ENCODE assay signal across 27 mouse cellular contexts in genomic region chr11:96383381-96383780, GRCm38 (mm10). TPM values are rescaled to one million over a fixed set of nuclear protein-coding genes. Genes with fewer than 3 reads are reported as not detected.
DNase-seq lines count a peak whose midpoint lies in the region; ATAC-seq and TF ChIP-seq lines count a peak whose summit lies in the region.
"Had no signal": no experiment of that assay in that cellular context is flagged by ENCODE, and none has a peak within 500 bp of the region (broad histone marks: within the 10 kb centered on the region; RNA-seq: fewer than 3 reads in every experiment).

No protein-coding gene starts in this region.

- 47% methylated on average over 5 of the region's 5 CpGs for WGBS in embryonic facial prominence, embryonic 14.5 days
- WGBS in embryonic facial prominence, embryonic 10.5 days = 71% methylated on average over 5 of the region's 5 CpGs
- WGBS in kidney, embryonic 15.5 days = 71% methylated on average over 5 of the region's 5 CpGs
- 57% methylated on average over 5 of the region's 5 CpGs for WGBS in kidney, adult 2 months
- WGBS in limb, embryonic 15.5 days = 54% methylated on average over 5 of the region's 5 CpGs
- 81% methylated on average over 5 of the region's 5 CpGs for WGBS in limb, embryonic 10.5 days
- 50% methylated on average over 5 of the region's 5 CpGs for WGBS in stomach, embryonic 15.5 days

- H3K4me2 ChIP-seq in embryonic facial prominence, embryonic 14.5 days (ENCODE audit: low read depth, low read length) = no peak overlapping the region
- H3K4me2 ChIP-seq in kidney, embryonic 15.5 days = no peak overlapping the region
- H3K4me2 ChIP-seq in limb, embryonic 15.5 days = no peak overlapping the region
- no peak overlapping the region for H3K4me2 ChIP-seq in stomach, embryonic 15.5 days
- H3K4me2 ChIP-seq: embryonic facial prominence, embryonic 15.5 days; heart, embryonic 11.5 days; hindbrain, embryonic 12.5 days had no signal

- H3K4me3 ChIP-seq in embryonic facial prominence, embryonic 14.5 days (ENCODE audit: low read depth, low read length) = no peak overlapping the region
- H3K4me3 ChIP-seq in embryonic facial prominence, embryonic 10.5 days = no peak overlapping the region
- H3K4me3 ChIP-seq in kidney, embryonic 15.5 days (replicated peaks) = no peak overlapping the region
- no peak overlapping the region for H3K4me3 ChIP-seq in kidney, adult 2 months (ENCODE audit: insufficient read depth, low read depth, low read length)
- H3K4me3 ChIP-seq in limb, embryonic 15.5 days = no peak overlapping the region
- H3K4me3 ChIP-seq in limb, embryonic 10.5 days = no peak overlapping the region
- H3K4me3 ChIP-seq in stomach, embryonic 15.5 days (replicated peaks) = no peak overlapping the region
- H3K4me3 ChIP-seq: embryonic facial prominence, embryonic 15.5 days; gastrocnemius, adult 2 months; hindbrain, embryonic 12.5 days had no signal

- peak; percentile 58 for DNase-seq in embryonic facial prominence, embryonic 14.5 days (ENCODE audit: low spot score)
- no peak for DNase-seq in embryonic facial prominence, embryonic 10.5 days (ENCODE audit: low spot score)
- DNase-seq in kidney, adult 2 months = no peak
- no peak for DNase-seq in limb, embryonic 10.5 days (ENCODE audit: low spot score)
- DNase-seq in lung, postnatal 4 days = no peak
- DNase-seq: adrenal gland, adult 8-10 months; adrenal gland, postnatal 25 days; cerebellum, adult 11-12 months; cerebellum, adult 8-10 months; cerebellum, postnatal 10 days; cerebellum, postnatal 36 days; embryo, embryonic 11 days; forebrain, postnatal 0 days; gastrocnemius, adult 2 months; gastrocnemius, postnatal 14 days had no signal

- no peak for TF ChIP-seq POLR2A in kidney, adult 2 months (IDR thresholded peaks at IDR 0.05; ENCODE audit: low read depth, low read length)

- no peak for TF ChIP-seq CTCF in kidney, adult 2 months (conservative IDR thresholded peaks at IDR 0.05; ENCODE audit: insufficient read depth, insufficient read length, low read depth, low read length)

- peak; percentile 44; the same call in 1 of the 2 replicates for ATAC-seq in embryonic facial prominence, embryonic 14.5 days (ENCODE audit: low read depth)
- ATAC-seq in kidney, embryonic 15.5 days (replicated peaks; ENCODE audit: low FRiP score) = no peak
- no peak for ATAC-seq in limb, embryonic 15.5 days (ENCODE audit: insufficient number of reproducible peaks, low FRiP score, low TSS enrichment, low read depth)
- no peak for ATAC-seq in stomach, embryonic 15.5 days (ENCODE audit: insufficient read depth, low FRiP score, low read depth)
- ATAC-seq: activated CD4-positive, CD25-positive, alpha-beta regulatory T cell, adult 4 months; forebrain, embryonic 14.5 days; forebrain, postnatal 0 days had no signal

- no peaks in the 10 kb centered on the region for H3K9me3 ChIP-seq in embryonic facial prominence, embryonic 14.5 days (ENCODE audit: control insufficient read depth, low read length)
- no peaks in the 10 kb centered on the region for H3K9me3 ChIP-seq in embryonic facial prominence, embryonic 10.5 days
- no peaks in the 10 kb centered on the region for H3K9me3 ChIP-seq in kidney, embryonic 15.5 days (replicated peaks)
- H3K9me3 ChIP-seq in limb, embryonic 15.5 days = no peaks in the 10 kb centered on the region
- no peaks in the 10 kb centered on the region for H3K9me3 ChIP-seq in limb, embryonic 10.5 days (replicated peaks)
- no peaks in the 10 kb centered on the region for H3K9me3 ChIP-seq in stomach, embryonic 15.5 days
- H3K9me3 ChIP-seq: embryonic facial prominence, embryonic 15.5 days; hindbrain, embryonic 12.5 days had no signal

- no peaks in the 10 kb centered on the region for H3K36me3 ChIP-seq in embryonic facial prominence, embryonic 14.5 days (ENCODE audit: control insufficient read depth, insufficient read depth, low read length)
- H3K36me3 ChIP-seq in embryonic facial prominence, embryonic 10.5 days (replicated peaks) = no peaks in the 10 kb centered on the region
- no peaks in the 10 kb centered on the region for H3K36me3 ChIP-seq in kidney, embryonic 15.5 days
- no peaks in the 10 kb centered on the region for H3K36me3 ChIP-seq in kidney, adult 2 months (ENCODE audit: control insufficient read depth, insufficient read depth, low read length)
- H3K36me3 ChIP-seq in limb, embryonic 15.5 days = no peaks in the 10 kb centered on the region
- H3K36me3 ChIP-seq in limb, embryonic 10.5 days = no peaks in the 10 kb centered on the region
- no peaks in the 10 kb centered on the region for H3K36me3 ChIP-seq in stomach, embryonic 15.5 days
- H3K36me3 ChIP-seq: embryonic facial prominence, embryonic 15.5 days; hindbrain, embryonic 12.5 days had no signal

- no peaks in the 10 kb centered on the region for H3K4me1 ChIP-seq in embryonic facial prominence, embryonic 14.5 days (ENCODE audit: control insufficient read depth, insufficient read depth, low read length)
- no peaks in the 10 kb centered on the region for H3K4me1 ChIP-seq in embryonic facial prominence, embryonic 10.5 days
- peaks cover 11% of the 10 kb centered on the region; the same call in 1 of the 2 replicates for H3K4me1 ChIP-seq in kidney, embryonic 15.5 days
- no peaks in the 10 kb centered on the region for H3K4me1 ChIP-seq in kidney, adult 2 months (ENCODE audit: control insufficient read depth, insufficient read depth, low read length)
- no peaks in the 10 kb centered on the region; the same call in 1 of the 2 replicates for H3K4me1 ChIP-seq in limb, embryonic 15.5 days
- H3K4me1 ChIP-seq in limb, embryonic 10.5 days = no peaks in the 10 kb centered on the region
- H3K4me1 ChIP-seq in stomach, embryonic 15.5 days = no peaks in the 10 kb centered on the region
- H3K4me1 ChIP-seq: hindbrain, embryonic 12.5 days had no signal

- H3K9ac ChIP-seq in embryonic facial prominence, embryonic 14.5 days (ENCODE audit: low read depth, low read length) = no peak overlapping the region
- H3K9ac ChIP-seq in kidney, embryonic 15.5 days = no peak overlapping the region
- H3K9ac ChIP-seq in limb, embryonic 15.5 days = no peak overlapping the region
- H3K9ac ChIP-seq in stomach, embryonic 15.5 days = no peak overlapping the region
- H3K9ac ChIP-seq: embryonic facial prominence, embryonic 15.5 days; forebrain, postnatal 0 days; hindbrain, embryonic 12.5 days had no signal

- H3K27ac ChIP-seq in embryonic facial prominence, embryonic 14.5 days (replicated peaks; ENCODE audit: low read depth, low read length) = no peak overlapping the region
- no peak overlapping the region for H3K27ac ChIP-seq in embryonic facial prominence, embryonic 10.5 days (replicated peaks)
- H3K27ac ChIP-seq in kidney, embryonic 15.5 days = peak overlapping the region; percentile 71
- H3K27ac ChIP-seq in kidney, adult 2 months (ENCODE audit: insufficient read depth, low read depth, low read length) = no peak overlapping the region
- 0 out of 2 replicates have a peak overlapping the region, but pooled peaks have one; percentile 4 for H3K27ac ChIP-seq in limb, embryonic 15.5 days
- H3K27ac ChIP-seq in limb, embryonic 10.5 days = no peak overlapping the region
- peak overlapping the region; percentile 41; the same call in 1 of the 2 replicates for H3K27ac ChIP-seq in stomach, embryonic 15.5 days
- H3K27ac ChIP-seq: embryonic facial prominence, embryonic 15.5 days; gastrocnemius, adult 2 months; hindbrain, embryonic 12.5 days had no signal

- H3K27me3 ChIP-seq in embryonic facial prominence, embryonic 14.5 days (replicated peaks; ENCODE audit: control insufficient read depth, insufficient read depth, low read length) = peaks cover 20% of the 10 kb centered on the region
- peaks cover 71% of the 10 kb centered on the region for H3K27me3 ChIP-seq in embryonic facial prominence, embryonic 10.5 days (replicated peaks; ENCODE audit: low read depth, poor library complexity, severe bottlenecking)
- H3K27me3 ChIP-seq in kidney, embryonic 15.5 days = no peaks in the 10 kb centered on the region
- H3K27me3 ChIP-seq in kidney, adult 2 months (replicated peaks; ENCODE audit: control insufficient read depth, insufficient read depth, low read length) = 0 out of 2 replicates have a peak, but pooled peaks cover 1% of the 10 kb centered on the region
- H3K27me3 ChIP-seq in limb, embryonic 15.5 days = peaks cover 22% of the 10 kb centered on the region; the same call in 1 of the 2 replicates
- peaks cover 51% of the 10 kb centered on the region for H3K27me3 ChIP-seq in limb, embryonic 10.5 days (ENCODE audit: low read depth, poor library complexity, severe bottlenecking)
- no peaks in the 10 kb centered on the region for H3K27me3 ChIP-seq in stomach, embryonic 15.5 days (replicated peaks)

RNA-seq across cellular contexts. Expression of gene Hoxb1, which starts 17.8 kb away (rescaled TPM):
- polyA plus RNA-seq in embryonic facial prominence, embryonic 14.5 days (2014; fragmentation: Nextera tagmentation; extraction: Ambion mirVana) = 0.13 TPM in 1 of 2 replicates, not detected in the other
- polyA plus RNA-seq in embryonic facial prominence, embryonic 10.5 days (2016; fragmentation: Nextera tagmentation; extraction: Ambion mirVana) = 1.2 and 7.1 TPM in 2 replicates
- polyA plus RNA-seq in kidney, embryonic 15.5 days (2015; fragmentation: Nextera tagmentation; extraction: Ambion mirVana) = 0.27 and 0.35 TPM in 2 replicates
- polyA plus RNA-seq in kidney, adult 2 months (2012; rRNA removed) = not detected in 2 replicates
- 0.15 TPM in 1 of 2 replicates, not detected in the other for polyA plus RNA-seq in limb, embryonic 15.5 days (2015; fragmentation: Nextera tagmentation; extraction: Ambion mirVana)
- polyA plus RNA-seq in limb, embryonic 10.5 days (2016; fragmentation: Nextera tagmentation; extraction: Ambion mirVana) = 0.78 and 0.83 TPM in 2 replicates
- polyA plus RNA-seq in stomach, embryonic 15.5 days (2015; fragmentation: Nextera tagmentation; extraction: Ambion mirVana) = 0.10 TPM in 1 of 2 replicates, not detected in the other
- polyA plus RNA-seq: activated CD4-positive, CD25-positive, alpha-beta regulatory T cell, adult 4 months; cortical plate, adult 2 months; embryonic facial prominence, embryonic 15.5 days; forebrain, embryonic 11.5 days; forebrain, embryonic 14.5 days; forebrain, postnatal 0 days; frontal cortex, adult 2 months; heart, postnatal 0 days had no signal

RNA-seq across cellular contexts. Expression of gene Hoxb2, which starts 33.1 kb away (rescaled TPM):
- polyA plus RNA-seq in embryonic facial prominence, embryonic 14.5 days (2014; fragmentation: Nextera tagmentation; extraction: Ambion mirVana) = 7.5 and 8.9 TPM in 2 replicates
- 5.8 and 17.0 TPM in 2 replicates for polyA plus RNA-seq in embryonic facial prominence, embryonic 10.5 days (2016; fragmentation: Nextera tagmentation; extraction: Ambion mirVana)
- 45.7 and 45.9 TPM in 2 replicates for polyA plus RNA-seq in kidney, embryonic 15.5 days (2015; fragmentation: Nextera tagmentation; extraction: Ambion mirVana)
- 22.8 and 28.4 TPM in 2 replicates for polyA plus RNA-seq in kidney, adult 2 months (2012; rRNA removed)
- polyA plus RNA-seq in limb, embryonic 15.5 days (2015; fragmentation: Nextera tagmentation; extraction: Ambion mirVana) = 3.1 and 4.8 TPM in 2 replicates
- polyA plus RNA-seq in limb, embryonic 10.5 days (2016; fragmentation: Nextera tagmentation; extraction: Ambion mirVana) = 11.3 and 13.5 TPM in 2 replicates
- 20.3 and 21.0 TPM in 2 replicates for polyA plus RNA-seq in stomach, embryonic 15.5 days (2015; fragmentation: Nextera tagmentation; extraction: Ambion mirVana)
- polyA plus RNA-seq: activated CD4-positive, CD25-positive, alpha-beta regulatory T cell, adult 4 months; cortical plate, adult 2 months; forebrain, embryonic 11.5 days; forebrain, embryonic 14.5 days; forebrain, postnatal 0 days; frontal cortex, adult 2 months had no signal

Comparison
In these comparisons a context has a peak if more than half of its experiments do, and no peak if none do; other contexts are left out.
1. H3K27ac ChIP-seq: peak in kidney, embryonic 15.5 days (single experiment), limb, embryonic 15.5 days (single experiment) and stomach, embryonic 15.5 days (single experiment); none in embryonic facial prominence, embryonic 14.5 days (single experiment), embryonic facial prominence, embryonic 10.5 days (single experiment), kidney, adult 2 months (single experiment) and limb, embryonic 10.5 days (single experiment).